ENCODE assay signal across 28 mouse cellular contexts in the genomic region with DNA sequence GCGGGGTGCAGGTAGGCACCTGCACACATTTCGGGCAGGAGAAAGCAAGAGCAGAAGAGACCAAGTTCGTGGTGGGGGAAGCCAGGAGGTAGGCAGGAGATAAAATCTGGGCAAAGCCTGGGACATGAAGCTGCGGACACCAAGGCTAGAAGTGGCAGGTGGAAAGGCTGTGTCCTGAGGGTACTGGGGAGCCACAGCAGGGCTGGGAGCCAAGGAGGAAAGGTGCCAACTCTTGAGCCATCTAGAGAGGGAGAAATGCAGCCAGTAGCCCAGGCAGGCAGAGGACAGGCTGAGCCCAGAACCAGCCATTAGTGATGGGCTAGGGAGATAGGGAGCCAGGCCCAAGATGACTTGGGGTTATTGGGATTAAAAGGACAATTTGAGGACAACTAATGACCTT. TPM values are rescaled to one million over a fixed set of nuclear protein-coding genes. Genes with fewer than 3 reads are reported as not detected.
DNase-seq lines count a peak whose midpoint lies in the region; ATAC-seq and TF ChIP-seq lines count a peak whose summit lies in the region.
"Had no signal": no experiment of that assay in that cellular context is flagged by ENCODE, and none has a peak within 500 bp of the region (broad histone marks: within the 10 kb centered on the region; RNA-seq: fewer than 3 reads in every experiment).

No protein-coding gene starts in this region.

- H3K4me1 ChIP-seq in hindbrain, postnatal 0 days (ENCODE audit: insufficient read depth, low read length), result no peaks in the 10 kb centered on the region
- H3K4me1 ChIP-seq in hindbrain, embryonic 16.5 days (ENCODE audit: control insufficient read depth, insufficient read depth, low read depth, low read length), result no peaks in the 10 kb centered on the region

- no peak for TF ChIP-seq CTCF in hindbrain, postnatal 0 days (IDR thresholded peaks at IDR 0.05; ENCODE audit: low read depth)

- H3K36me3 ChIP-seq in hindbrain, postnatal 0 days (ENCODE audit: insufficient read depth, low read length), result no peaks in the 10 kb centered on the region
- H3K36me3 ChIP-seq in hindbrain, embryonic 16.5 days (ENCODE audit: control insufficient read depth, insufficient read depth, low read length), result no peaks in the 10 kb centered on the region

- ATAC-seq in hindbrain, postnatal 0 days, result no peak
- no peak for ATAC-seq in hindbrain, embryonic 16.5 days
- ATAC-seq: forebrain, postnatal 0 days; intestine, embryonic 16.5 days had no signal

- H3K4me3 ChIP-seq in hindbrain, postnatal 0 days (ENCODE audit: low read length), result no peak overlapping the region
- no peak overlapping the region for H3K4me3 ChIP-seq in hindbrain, embryonic 16.5 days (ENCODE audit: low read length)
- H3K4me3 ChIP-seq: erythroblast, embryonic 14.5 days had no signal

- no peaks in the 10 kb centered on the region for H3K27me3 ChIP-seq in hindbrain, postnatal 0 days (ENCODE audit: insufficient read depth, low read length)
- no peaks in the 10 kb centered on the region for H3K27me3 ChIP-seq in hindbrain, embryonic 16.5 days (replicated peaks; ENCODE audit: control insufficient read depth, insufficient read depth, low read length)

- no peaks in the 10 kb centered on the region for H3K9me3 ChIP-seq in hindbrain, postnatal 0 days (ENCODE audit: low read length)
- no peaks in the 10 kb centered on the region for H3K9me3 ChIP-seq in hindbrain, embryonic 16.5 days (ENCODE audit: control insufficient read depth, low read length)

- H3K4me2 ChIP-seq in hindbrain, postnatal 0 days (ENCODE audit: low read depth, low read length), result no peak overlapping the region
- H3K4me2 ChIP-seq in hindbrain, embryonic 16.5 days (ENCODE audit: low read length), result no peak overlapping the region

- no peak overlapping the region for H3K27ac ChIP-seq in hindbrain, postnatal 0 days
- H3K27ac ChIP-seq in hindbrain, embryonic 16.5 days (ENCODE audit: low read depth, low read length), result no peak overlapping the region
- H3K27ac ChIP-seq: kidney, postnatal 0 days; liver, embryonic 14.5 days had no signal

- WGBS in hindbrain, postnatal 0 days, result 82% methylated on average over 4 of the region's 4 CpGs
- WGBS in hindbrain, embryonic 16.5 days, result 85% methylated on average over 4 of the region's 4 CpGs

- H3K9ac ChIP-seq in hindbrain, postnatal 0 days (replicated peaks; ENCODE audit: low read length), result no peak overlapping the region
- H3K9ac ChIP-seq in hindbrain, embryonic 16.5 days (ENCODE audit: low read depth, low read length), result no peak overlapping the region
- H3K9ac ChIP-seq: forebrain, postnatal 0 days; liver, embryonic 14.5 days had no signal

- DNase-seq in hindbrain, postnatal 0 days (ENCODE audit: low spot score), result peak; percentile 28
- peak; percentile 93 to 96 for DNase-seq in cerebellum, adult 18-20 months
- peak; percentile 95 to 96 for DNase-seq in cerebellum, postnatal 10 days
- DNase-seq in layer of hippocampus, postnatal 25 days (ENCODE audit: extremely low spot score in 1 of 2, low spot score in 1 of 2), result no peak
- no peak for DNase-seq in neural tube, embryonic 10.5 days (ENCODE audit: extremely low spot score, low spot score)
- no peak for DNase-seq in lung, postnatal 25 days (ENCODE audit: low spot score)
- DNase-seq: forebrain, postnatal 0 days; gastrocnemius, postnatal 10 days; heart, postnatal 14 days; kidney, adult 8-10 months; kidney, postnatal 4 days; layer of hippocampus, postnatal 36 days; liver; lung, adult 2 months; lung, postnatal 10 days; midbrain, embryonic 14.5 days; right cerebral cortex, adult 18-20 months; right cerebral cortex, postnatal 4 days; thymus, adult 2 months had no signal

RNA-seq across cellular contexts. Expression of gene 1700008O03Rik, which starts 6.2 kb away (rescaled TPM):
- total RNA-seq in hindbrain, postnatal 0 days (2014; rRNA removed), result 1.4 and 2.3 TPM in 2 replicates
- polyA plus RNA-seq in hindbrain, postnatal 0 days (2015; fragmentation: Nextera tagmentation; extraction: Ambion mirVana), result 3.3 and 3.6 TPM in 2 replicates
- polyA plus RNA-seq in hindbrain, embryonic 16.5 days (2015; fragmentation: Nextera tagmentation; extraction: Ambion mirVana), result 3.6 and 3.8 TPM in 2 replicates
- total RNA-seq in layer of hippocampus, postnatal 25 days (2021), result 1 to 10 TPM; 3.8 to 4.1 TPM
- total RNA-seq: gastrocnemius, postnatal 10 days; MEL; monocyte, adult 5-6 weeks; neutrophil, adult 5-6 weeks had no signal

RNA-seq across cellular contexts. Expression of gene Syt3, which starts 7.9 kb away (rescaled TPM):
- total RNA-seq in hindbrain, postnatal 0 days (2014; rRNA removed), result 130 and 154 TPM in 2 replicates
- 73.7 and 79.2 TPM in 2 replicates for polyA plus RNA-seq in hindbrain, postnatal 0 days (2015; fragmentation: Nextera tagmentation; extraction: Ambion mirVana)
- 74.8 and 75.6 TPM in 2 replicates for polyA plus RNA-seq in hindbrain, embryonic 16.5 days (2015; fragmentation: Nextera tagmentation; extraction: Ambion mirVana)
- total RNA-seq in layer of hippocampus, postnatal 25 days (2021), result 10 to 100 TPM; 91.3 to 92.1 TPM
- total RNA-seq: monocyte, adult 5-6 weeks; neutrophil, adult 5-6 weeks had no signal
- polyA plus RNA-seq: erythroblast, embryonic 14.5 days had no signal

RNA-seq across cellular contexts. Expression of gene Lrrc4b, which starts 37.0 kb away (rescaled TPM):
- 562 and 663 TPM in 2 replicates for total RNA-seq in hindbrain, postnatal 0 days (2014; rRNA removed)
- 19.6 and 22.7 TPM in 2 replicates for polyA plus RNA-seq in hindbrain, postnatal 0 days (2015; fragmentation: Nextera tagmentation; extraction: Ambion mirVana)
- polyA plus RNA-seq in hindbrain, embryonic 16.5 days (2015; fragmentation: Nextera tagmentation; extraction: Ambion mirVana), result 12.4 and 12.6 TPM in 2 replicates
- total RNA-seq in layer of hippocampus, postnatal 25 days (2021), result 100 to 1,000 TPM; 322 to 333 TPM
- total RNA-seq: granulocyte monocyte progenitor cell, adult 5-6 weeks; monocyte, adult 5-6 weeks; neutrophil, adult 5-6 weeks had no signal
- polyA plus RNA-seq: erythroblast, embryonic 14.5 days had no signal

Comparison
In these comparisons a context has a peak if more than half of its experiments do, and no peak if none do; other contexts are left out.
1. DNase-seq: peak in hindbrain, postnatal 0 days (single experiment), cerebellum, adult 18-20 months (2 of 2) and cerebellum, postnatal 10 days (2 of 2); none in layer of hippocampus, postnatal 25 days (0 of 2), neural tube, embryonic 10.5 days (single experiment) and lung, postnatal 25 days (single experiment).